Mouse (Mus musculus): ENCODE results near the gene Adamts13.

Gene Adamts13

GRCm38 (mm10) chr2:26973116-26973515 lies at the start of gene Adamts13:
Adamts13 (plus strand) TSS chr2:26973416.
- no peak for DNase-seq

GRCm38 (mm10) chr2:26927745-26928476 lies 45.3 kb upstream of the Adamts13 start:
- DNase-seq, result no peak

GRCm38 (mm10) chr2:26930390-26930789 lies 42.8 kb upstream of the Adamts13 start:
- DNase-seq, result peak; percentile 67 to 75

GRCm38 (mm10) chr2:26932473-26933303 lies 40.5 kb upstream of the Adamts13 start:
- DNase-seq, result no peak

GRCm38 (mm10) chr2:26933304-26934055 lies 39.7 kb upstream of the Adamts13 start, which contains the start of the genes Surf4 and Stkld1:
Surf4 (minus strand) TSS chr2:26933928.
Stkld1 (plus strand) TSS chr2:26934047.
- peak; percentile 93 to 96 for DNase-seq

GRCm38 (mm10) chr2:26935286-26935685 lies 37.9 kb upstream of the Adamts13 start:
- DNase-seq, result peak; percentile 44 to 47

GRCm38 (mm10) chr2:26936425-26936824 lies 36.8 kb upstream of the Adamts13 start:
- peak; percentile 37 to 62 for DNase-seq

- DNase-seq, result no peak
These were observed 31.7 kb upstream of the Adamts13 start for GRCm38 (mm10) chr2:26941539-26941938.

- no peak for DNase-seq
These were observed 30.0 kb upstream of the Adamts13 start for GRCm38 (mm10) chr2:26943253-26943652.

- DNase-seq, result no peak
These were observed 22.8 kb upstream of the Adamts13 start for GRCm38 (mm10) chr2:26950411-26950810.

GRCm38 (mm10) chr2:26951346-26951905 lies 21.8 kb upstream of the Adamts13 start:
- DNase-seq, result no peak

- no peak for DNase-seq
These were observed 21.0 kb upstream of the Adamts13 start for GRCm38 (mm10) chr2:26952193-26952592.

- DNase-seq, result no peak
These were observed 20.4 kb upstream of the Adamts13 start for GRCm38 (mm10) chr2:26952866-26953265.

GRCm38 (mm10) chr2:26954735-26955395 lies 18.4 kb upstream of the Adamts13 start:
- peak; percentile 23 to 42 for DNase-seq

- no peak for DNase-seq
These were observed 16.3 kb upstream of the Adamts13 start for GRCm38 (mm10) chr2:26956811-26957487.

GRCm38 (mm10) chr2:26957488-26957859 lies 15.7 kb upstream of the Adamts13 start:
- no peak for DNase-seq

- no peak for DNase-seq
These were observed 12.5 kb upstream of the Adamts13 start for GRCm38 (mm10) chr2:26960756-26961155.

- DNase-seq, result peak; percentile 90 to 92
These were observed 9.1 kb upstream of the Adamts13 start, which contains the start of gene Rexo4 for GRCm38 (mm10) chr2:26963923-26964723. Rexo4 (minus strand) TSS chr2:26964386.

- no peak for DNase-seq
These were observed 8.4 kb upstream of the Adamts13 start for GRCm38 (mm10) chr2:26964724-26965370.

- DNase-seq, result no peak
These were observed 6.0 kb upstream of the Adamts13 start for GRCm38 (mm10) chr2:26967262-26967661.
